Mouse (Mus musculus) layer of hippocampus, adult 18-20 months (tissue): ENCODE measurements around the gene Cyp3a13. TPM values are rescaled to one million over a fixed set of nuclear protein-coding genes. Genes with fewer than 3 reads are reported as not detected.
"Not testable (repeated sequence)": the region's sequence is repeated elsewhere in the genome, so short reads cannot be mapped to it uniquely, and the experiment has no call there.

Experiments used
- DNase-seq, 2 experiments: peaks; one replicate each; pipeline ENCODE4 v3.0.0; 2022; ENCODE audit warnings: low spot score in 2 of 2
- total RNA-seq, 2 experiments: library from RNA; stranded (reverse); gene quantifications; 2 replicates each; pipeline ENCODE4 v1.2.3; 2021

The Cyp3a13 gene
- total RNA-seq, 2 experiments from 2014 or later, result 0.15 to 0.25 TPM

DNA sequence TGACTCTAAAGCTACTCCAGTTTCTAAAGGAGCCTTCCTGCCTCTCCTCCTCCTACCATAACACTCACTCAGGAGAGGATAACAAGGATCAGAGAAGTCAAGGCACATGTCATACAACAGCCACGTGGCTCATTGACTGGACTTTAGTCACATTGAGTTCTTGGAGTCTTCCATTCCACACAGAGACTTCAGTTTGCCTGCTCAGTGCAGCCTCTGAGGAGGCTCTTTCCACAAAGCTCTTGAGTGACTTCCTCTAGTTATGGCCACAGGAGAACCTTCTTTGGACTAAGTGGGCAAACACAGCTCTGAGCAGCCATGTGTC, 49.1 kb downstream of the Cyp3a13 start:
- not testable (repeated sequence) for DNase-seq

DNA sequence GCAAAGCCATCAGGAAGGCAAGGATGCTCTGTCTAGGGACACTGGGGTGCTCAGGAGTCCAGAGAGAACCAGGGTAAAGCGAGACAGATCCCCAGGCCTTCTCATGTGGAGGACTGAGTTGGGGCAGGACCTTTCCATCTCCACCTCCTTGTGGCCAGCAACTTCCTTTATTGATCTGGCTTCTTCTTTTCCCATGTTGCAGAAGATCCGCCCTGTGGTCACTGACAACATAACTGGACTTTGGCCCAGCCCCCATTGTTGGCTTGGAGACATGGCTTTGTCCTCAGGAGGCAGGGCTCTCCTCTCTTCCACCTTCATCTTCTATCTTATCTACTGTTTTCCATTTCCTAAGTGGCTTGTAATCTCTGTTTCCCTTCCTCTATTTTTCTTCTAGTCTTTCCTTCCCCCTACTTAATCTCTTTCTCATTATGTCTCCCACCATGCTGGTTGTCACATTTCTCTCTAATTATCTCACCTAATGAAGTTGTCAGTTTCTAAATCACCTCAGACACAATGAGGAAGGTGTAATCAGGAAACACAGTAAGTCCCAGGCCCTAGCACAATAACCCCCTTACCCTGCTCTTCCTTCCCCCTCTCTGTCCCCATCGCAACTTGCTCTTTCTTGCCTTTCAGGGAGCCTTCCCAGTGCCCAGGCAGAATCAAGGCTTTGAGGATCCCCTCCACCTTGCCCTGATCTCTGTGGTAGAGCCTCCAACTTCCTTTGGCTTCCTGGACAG, 49.6 kb downstream of the Cyp3a13 start, which contains the start of gene Pilrb2:
TSS of gene Pilrb2 (minus strand) at position 172 of the 737 bp plus-strand sequence.
- DNase-seq, result not testable (repeated sequence)

GRCm38 (mm10) chr5:137868600-137868999, 52.8 kb downstream of the Cyp3a13 start:
- DNase-seq, result not testable (repeated sequence)

DNA sequence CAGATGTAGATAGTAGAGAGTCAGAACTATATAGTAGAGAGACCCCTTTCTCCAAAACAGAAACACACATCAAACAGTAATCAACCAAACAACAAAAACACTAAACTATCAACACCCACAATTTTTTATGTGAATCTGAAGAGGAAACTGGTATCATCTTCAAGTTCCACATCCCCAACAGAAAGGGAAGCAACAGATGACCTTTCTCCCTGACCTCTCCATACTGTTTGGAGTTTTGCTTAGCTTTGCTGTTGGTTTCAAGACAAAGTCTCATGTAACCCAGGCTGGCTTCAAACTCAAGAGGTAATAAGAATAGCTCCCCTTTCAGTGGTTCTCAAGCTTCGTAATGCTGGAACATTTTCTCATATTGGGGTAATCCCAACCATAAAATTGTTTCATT, 57.4 kb downstream of the Cyp3a13 start:
- DNase-seq, result not testable (repeated sequence)

DNA sequence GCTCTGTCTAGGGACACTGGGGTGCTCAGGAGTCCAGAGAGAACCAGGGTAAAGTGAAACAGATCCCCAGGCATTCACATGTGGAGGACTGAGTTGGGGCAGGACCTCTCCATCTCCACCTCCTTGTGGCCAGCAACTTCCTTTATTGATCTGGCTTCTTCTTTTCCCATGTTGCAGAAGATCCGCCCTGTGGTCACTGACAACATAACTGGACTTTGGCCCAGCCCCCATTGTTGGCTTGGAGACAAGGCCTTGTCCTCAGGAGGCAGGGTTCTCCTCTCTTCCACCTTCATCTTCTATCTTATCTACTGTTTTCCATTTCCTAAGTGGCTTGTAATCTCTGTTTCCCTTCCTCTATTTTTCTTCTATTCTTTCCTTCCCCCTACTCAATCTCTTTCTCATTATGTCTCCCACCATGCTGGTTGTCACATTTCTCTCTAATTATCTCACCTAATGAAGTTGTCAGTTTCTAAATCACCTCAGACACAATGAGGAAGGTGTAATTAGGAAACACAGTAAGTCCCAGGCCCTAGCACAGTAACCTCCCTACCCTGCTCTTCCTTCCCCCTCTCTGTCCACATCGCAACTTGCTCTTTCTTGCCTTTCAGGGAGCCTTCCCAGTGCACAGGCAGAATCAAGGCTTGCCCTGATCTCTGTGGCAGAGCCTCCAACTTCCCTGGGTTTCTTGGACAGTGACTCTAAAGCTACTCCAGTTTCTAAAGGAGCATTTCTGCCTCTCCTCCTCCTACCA, 63.3 kb downstream of the Cyp3a13 start, which contains the start of gene Pilrb1:
TSS of gene Pilrb1 (minus strand) at position 147 of the 751 bp plus-strand sequence.
- DNase-seq, result not testable (repeated sequence)

DNA sequence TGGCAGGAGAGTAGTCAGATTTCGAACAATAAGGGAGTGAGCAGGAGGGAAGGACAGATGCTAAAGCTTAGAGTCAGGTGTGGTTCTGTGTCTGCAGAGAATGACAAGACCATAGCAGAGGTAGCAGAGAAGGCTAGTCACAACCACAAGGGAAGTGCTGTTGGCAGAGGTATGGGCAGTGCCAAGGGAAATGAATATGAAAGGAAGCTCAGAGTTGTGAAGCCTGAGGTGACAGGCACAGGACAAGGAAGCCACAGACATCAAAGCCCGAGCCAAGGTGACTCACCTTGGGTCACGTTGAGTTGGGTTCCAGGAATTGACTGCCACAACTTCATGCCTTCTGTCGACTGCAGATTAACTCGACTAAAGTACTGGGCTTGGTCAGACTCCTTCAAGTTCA, 64.5 kb downstream of the Cyp3a13 start:
- DNase-seq, result not testable (repeated sequence)

DNA sequence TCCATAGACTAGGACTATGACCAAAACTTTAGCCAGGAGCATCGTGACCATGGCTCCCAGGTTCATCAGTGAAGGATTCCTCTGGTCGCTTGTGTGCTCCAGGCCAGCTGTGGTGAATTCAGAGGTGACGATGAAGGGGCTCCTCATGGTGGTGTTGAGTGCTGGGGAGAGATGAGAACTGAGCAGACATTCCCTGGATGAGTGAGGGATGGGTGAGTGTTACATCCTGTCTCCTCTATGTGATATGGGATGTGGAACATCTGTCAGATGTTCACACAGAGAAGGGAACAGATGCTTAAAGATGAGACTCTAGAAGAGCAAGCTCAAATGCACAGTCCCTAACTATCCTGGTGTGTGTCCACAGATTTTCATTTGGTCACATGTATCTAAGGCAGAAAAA, 66.5 kb downstream of the Cyp3a13 start:
- DNase-seq, result not testable (repeated sequence)

GRCm38 (mm10) chr5:137850313-137850712, 71.1 kb downstream of the Cyp3a13 start:
- DNase-seq, result not testable (repeated sequence)

Other genes starting within 250 kb of the Cyp3a13 start
- gene Agfg2, start 236.9 kb downstream of the Cyp3a13 start, total RNA-seq, result 10 to 100 TPM; 72.6 to 73.5 TPM
- gene Nyap1, start 180.0 kb downstream of the Cyp3a13 start, total RNA-seq, result 10 to 100 TPM; 72.6 to 74.4 TPM
- gene Tsc22d4, start 175.9 kb downstream of the Cyp3a13 start, total RNA-seq, result 100 to 1,000 TPM; 164 to 187 TPM
- gene Ppp1r35, start 142.8 kb downstream of the Cyp3a13 start, total RNA-seq, result 10 to 100 TPM; 23.1 to 26.4 TPM
- gene Mepce, start 134.0 kb downstream of the Cyp3a13 start, total RNA-seq, result 10 to 100 TPM; 52.1 to 53.6 TPM
- gene Zcwpw1, start 133.8 kb downstream of the Cyp3a13 start, total RNA-seq, result 1 to 10 TPM; 6.1 TPM
- 1 to 10 TPM in 1 of 2 experiments, under 1 TPM in 1; 0.56 to 1.3 TPM for gene Pilra, start 85.3 kb downstream of the Cyp3a13 start, total RNA-seq
- not detected for gene Pilrb1, start 63.5 kb downstream of the Cyp3a13 start, total RNA-seq
- gene Pilrb2, start 49.8 kb downstream of the Cyp3a13 start, total RNA-seq, result not detected
- gene Gjc3, start 41.5 kb upstream of the Cyp3a13 start, total RNA-seq, result 10 to 100 TPM; 21.4 to 22.4 TPM
- gene Azgp1, start 59.9 kb upstream of the Cyp3a13 start, total RNA-seq, result not detected
- gene Smok3a, start 99.6 kb upstream of the Cyp3a13 start, total RNA-seq, result not detected
- not detected for gene Smok3b, start 99.8 kb upstream of the Cyp3a13 start, total RNA-seq
- not detected for gene Smok3c, start 131.6 kb upstream of the Cyp3a13 start, total RNA-seq
- 10 to 100 TPM; 39.6 to 42.2 TPM for gene Zkscan1, start 163.5 kb upstream of the Cyp3a13 start, total RNA-seq
- gene Zscan21, start 195.3 kb upstream of the Cyp3a13 start, total RNA-seq, result 10 to 100 TPM; 13.9 to 15.7 TPM
- gene Zfp113, start 234.1 kb upstream of the Cyp3a13 start, total RNA-seq, result 10 to 100 TPM; 10.6 to 13.2 TPM
- 100 to 1,000 TPM; 139 to 142 TPM for gene Cops6, start 239.5 kb upstream of the Cyp3a13 start, total RNA-seq